Mouse (Mus musculus) kidney, postnatal 0 days (tissue): Measurements from ENCODE around the gene Olfr1036. TPM values are rescaled to one million over a fixed set of nuclear protein-coding genes. Genes with fewer than 3 reads are reported as not detected.
"Not testable (repeated sequence)": the region's sequence is repeated elsewhere in the genome, so short reads cannot be mapped to it uniquely, and the experiment has no call there.

Source experiments
- ATAC-seq: fragments of 200-750 bp; cut with Nextera tagmentation; replicated peaks from 2 replicates; pipeline ENCODE4 v1.8.0; 2017; ENCODE audit warnings: low read depth, moderate number of reproducible peaks, moderate TSS enrichment, moderate library complexity; ENCODE audit not compliant: low FRiP score
- DNase-seq: peaks from one replicate; pipeline ENCODE4 v3.0.0-alpha.2; 2016; ENCODE audit warnings: low spot score
- H3K27ac ChIP-seq: fragments of 300-500 bp; sonication (generic); 2 replicates; pipeline ENCODE4 v1.5.1; 2014; ENCODE audit warnings: mild to moderate bottlenecking
- H3K27me3 ChIP-seq: fragments of 300-500 bp; sonication (generic); 2 replicates; pipeline ENCODE4 v1.6.1; 2014; ENCODE audit warnings: low read length, mixed read lengths; ENCODE audit not compliant: insufficient read depth
- H3K36me3 ChIP-seq: fragments of 300-500 bp; sonication (generic); 2 replicates; pipeline ENCODE4 v1.6.1; 2014; ENCODE audit warnings: low read length, mixed read lengths; ENCODE audit not compliant: insufficient read depth
- H3K4me1 ChIP-seq: fragments of 300-500 bp; sonication (generic); replicated peaks from 2 replicates; pipeline ENCODE4 v1.6.1; 2014; ENCODE audit warnings: antibody characterized with exemption, low read length, mixed read lengths; ENCODE audit not compliant: insufficient read depth
- H3K4me2 ChIP-seq: fragments of 300-500 bp; sonication (generic); 2 replicates; pipeline ENCODE4 v1.6.1; 2014; ENCODE audit warnings: mild to moderate bottlenecking, low read length, moderate library complexity, mixed read lengths
- H3K4me3 ChIP-seq: fragments of 300-500 bp; sonication (generic); replicated peaks from 2 replicates; pipeline ENCODE4 v1.5.1; 2014; ENCODE audit warnings: low read depth, low read length
- H3K9ac ChIP-seq: fragments of 300-500 bp; sonication (generic); 2 replicates; pipeline ENCODE4 v1.6.1; 2014; ENCODE audit warnings: low read depth, low read length
- H3K9me3 ChIP-seq: fragments of 300-500 bp; sonication (generic); replicated peaks from 2 replicates; pipeline ENCODE4 v1.6.1; 2016; ENCODE audit warnings: low read length, inconsistent platforms, mixed read lengths
- CTCF ChIP-seq: IDR thresholded peaks from 2 replicates; pipeline ENCODE4 v1.5.1; 2016; ENCODE audit warnings: antibody characterized with exemption, low read depth, mild to moderate bottlenecking, moderate library complexity
- WGBS: fragments of 180-500 bp; shearing (Covaris S2); extraction: QIAGEN DNeasy Blood & Tissue Kit; methylation state at CpG from one replicate; pipeline ENCODE4 v1.1.7; 2014; 5-methylcytosine and 5-hydroxymethylcytosine counted together
- polyA plus RNA-seq: library from polyadenylated mRNA; unstranded; fragments of >200 nt; fragmentation: Nextera tagmentation; extraction: Ambion mirVana; gene quantifications from 2 replicates; pipeline ENCODE4 v1.2.1, GENCODE M21; 2015

Olfr1036 gene
- polyA plus RNA-seq = not detected in 2 replicates

DNA sequence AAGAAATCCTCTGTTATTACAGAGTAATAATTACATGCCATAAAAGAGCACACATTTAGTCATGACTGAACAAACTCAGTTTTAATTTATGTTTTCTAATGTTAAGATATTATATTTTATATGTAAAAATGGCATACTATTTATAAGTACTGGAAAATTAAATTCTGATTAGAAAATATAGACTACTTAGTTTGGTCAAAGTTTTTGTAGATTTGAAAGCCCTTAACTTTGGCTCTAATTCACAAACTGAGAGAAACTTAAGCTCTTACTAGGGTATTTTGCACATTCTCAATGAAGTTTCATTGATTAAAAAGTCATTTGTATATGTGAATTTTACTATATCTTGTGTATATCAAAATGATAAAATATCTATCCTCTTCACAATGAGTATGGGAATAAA lies at the start of gene Olfr1036:
Gene Olfr1036 (plus strand): TSS at position 301 of the 400 bp plus-strand sequence.
- not testable (repeated sequence) for H3K9ac ChIP-seq, H3K9me3 ChIP-seq

GRCm38 (mm10) chr2:86045561-86045960 lies 28.2 kb upstream of the Olfr1036 start, which contains the start of gene Olfr1034:
TSS of gene Olfr1034 (plus strand) at chr2:86045861.
- H3K27me3 ChIP-seq = no peaks in the 10 kb centered on the region
- DNase-seq = no peak
- H3K9me3 ChIP-seq = no peaks in the 10 kb centered on the region
- no peak within 1 kb of the TSS for H3K4me2 ChIP-seq
- H3K9ac ChIP-seq = no peak within 1 kb of the TSS
- H3K4me3 ChIP-seq = no peak within 1 kb of the TSS
- TF ChIP-seq CTCF = no peak
- no peaks in the 10 kb centered on the region for H3K36me3 ChIP-seq
- no peaks in the 10 kb centered on the region for H3K4me1 ChIP-seq
- ATAC-seq = no peak
- H3K27ac ChIP-seq = no peak within 1 kb of the TSS

More for the DNA sequence above, at the start of gene Olfr1036:
- DNase-seq, H3K27ac ChIP-seq, H3K36me3 ChIP-seq, H3K4me2 ChIP-seq, H3K4me3 ChIP-seq, H3K4me1 ChIP-seq, ATAC-seq, H3K27me3 ChIP-seq: not testable (repeated sequence)

- H3K4me2 ChIP-seq, H3K27me3 ChIP-seq, H3K4me1 ChIP-seq, H3K36me3 ChIP-seq, DNase-seq, H3K27ac ChIP-seq, H3K9me3 ChIP-seq, H3K9ac ChIP-seq, ATAC-seq, H3K4me3 ChIP-seq: not testable (repeated sequence)
Observed at GRCm38 (mm10) chr2:86050777-86051176, 23.0 kb upstream of the Olfr1036 start.

- not testable (repeated sequence) for H3K9ac ChIP-seq, H3K36me3 ChIP-seq, H3K27me3 ChIP-seq, H3K4me3 ChIP-seq, H3K4me2 ChIP-seq, DNase-seq, H3K27ac ChIP-seq, ATAC-seq, H3K9me3 ChIP-seq, H3K4me1 ChIP-seq
- WGBS = 92% methylated on average over 2 of the region's 2 CpGs
Observed at GRCm38 (mm10) chr2:86063766-86064165, 10.0 kb upstream of the Olfr1036 start.

GRCm38 (mm10) chr2:86070189-86070588 lies 3.6 kb upstream of the Olfr1036 start:
- no peak for ATAC-seq
- DNase-seq = no peak
- no peak overlapping the region for H3K9ac ChIP-seq
- H3K9me3 ChIP-seq = no peaks in the 10 kb centered on the region
- H3K36me3 ChIP-seq = no peaks in the 10 kb centered on the region
- H3K4me3 ChIP-seq = no peak overlapping the region
- WGBS = 93% methylated on average over 8 of the region's 8 CpGs
- no peak for TF ChIP-seq CTCF
- H3K27me3 ChIP-seq = no peaks in the 10 kb centered on the region
- H3K4me1 ChIP-seq = no peaks in the 10 kb centered on the region
- no peak overlapping the region for H3K27ac ChIP-seq
- no peak overlapping the region for H3K4me2 ChIP-seq

DNA sequence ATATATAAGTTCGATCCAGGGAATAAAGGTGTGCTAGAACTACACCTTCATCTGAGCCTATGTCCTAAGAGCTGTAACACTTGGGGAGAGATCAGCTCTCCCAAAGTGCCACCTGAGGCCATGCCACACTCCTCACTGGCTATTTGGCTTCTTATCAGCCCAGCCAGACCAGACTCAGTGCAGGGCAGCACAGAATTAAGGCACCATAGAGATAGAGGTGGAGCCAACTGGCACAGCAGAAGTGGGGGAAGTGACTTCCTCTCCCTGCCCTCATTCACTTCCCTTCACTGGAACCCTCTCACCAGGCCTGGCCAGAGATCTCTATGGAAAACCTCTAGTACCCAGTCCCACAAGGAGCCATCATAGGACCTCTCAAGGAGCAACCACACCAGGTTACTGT lies 6.7 kb downstream of the Olfr1036 start:
- 85% methylated on average over 1 of the region's 1 CpGs for WGBS

DNA sequence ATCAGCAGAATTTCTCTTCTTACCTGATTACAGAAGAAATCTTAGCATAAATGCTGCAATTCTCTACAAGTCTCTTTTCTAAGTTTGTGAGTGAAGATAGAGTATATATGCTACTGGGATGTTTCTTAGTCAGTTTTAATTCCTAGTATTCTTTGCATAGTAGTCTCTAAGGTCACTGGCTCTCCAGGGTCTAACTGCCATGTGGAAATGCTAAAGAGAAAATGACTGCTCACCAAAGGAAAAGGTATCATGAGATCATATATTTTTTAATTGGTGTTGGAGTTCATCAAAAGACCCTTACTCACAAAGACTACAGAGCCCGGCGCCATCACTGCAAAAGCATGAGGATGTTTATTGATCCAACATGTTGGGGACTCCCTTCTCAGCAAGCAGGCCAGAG lies 13.5 kb downstream of the Olfr1036 start, which contains the start of gene Olfr1037:
Gene Olfr1037 (minus strand): TSS at position 101 of the 400 bp plus-strand sequence.
- no peak for DNase-seq
- no peaks in the 10 kb centered on the region for H3K4me1 ChIP-seq
- H3K27me3 ChIP-seq = no peaks in the 10 kb centered on the region
- no peak within 1 kb of the TSS for H3K9ac ChIP-seq
- H3K27ac ChIP-seq = no peak within 1 kb of the TSS
- H3K9me3 ChIP-seq = no peaks in the 10 kb centered on the region
- ATAC-seq = no peak
- WGBS = 98% methylated on average over 2 of the region's 2 CpGs
- H3K4me2 ChIP-seq = no peak within 1 kb of the TSS
- no peak within 1 kb of the TSS for H3K4me3 ChIP-seq
- no peak for TF ChIP-seq CTCF
- no peaks in the 10 kb centered on the region for H3K36me3 ChIP-seq

More for the DNA sequence above, 6.7 kb downstream of the Olfr1036 start:
- not testable (repeated sequence) for H3K9ac ChIP-seq, H3K36me3 ChIP-seq, H3K27ac ChIP-seq, H3K4me2 ChIP-seq, H3K4me3 ChIP-seq, DNase-seq, H3K4me1 ChIP-seq, ATAC-seq, H3K27me3 ChIP-seq, H3K9me3 ChIP-seq

Other genes with a start within 250 kb of the Olfr1036 start
- gene Olfr1019, start 228.5 kb upstream of the Olfr1036 start, polyA plus RNA-seq = not detected in 2 replicates
- gene Olfr1020, start 227.0 kb upstream of the Olfr1036 start, polyA plus RNA-seq = not detected in 2 replicates
- not detected in 2 replicates for gene Olfr1022, start 205.4 kb upstream of the Olfr1036 start, polyA plus RNA-seq
- not detected in 2 replicates for gene Olfr1023, start 188.4 kb upstream of the Olfr1036 start, polyA plus RNA-seq
- not detected in 2 replicates for gene Olfr1024, start 168.9 kb upstream of the Olfr1036 start, polyA plus RNA-seq
- not detected in 2 replicates for gene Olfr1025-ps1, start 158.8 kb upstream of the Olfr1036 start, polyA plus RNA-seq
- gene Olfr1026, start 152.4 kb upstream of the Olfr1036 start, polyA plus RNA-seq = not detected in 2 replicates
- not detected in 2 replicates for gene Olfr1028, start 123.6 kb upstream of the Olfr1036 start, polyA plus RNA-seq
- not detected in 2 replicates for gene Olfr1029, start 100.1 kb upstream of the Olfr1036 start, polyA plus RNA-seq
- gene Olfr1030, start 94.7 kb upstream of the Olfr1036 start, polyA plus RNA-seq = not detected in 2 replicates
- not detected in 2 replicates for gene Olfr1031, start 83.7 kb upstream of the Olfr1036 start, polyA plus RNA-seq
- gene Olfr1032, start 68.5 kb upstream of the Olfr1036 start, polyA plus RNA-seq = not detected in 2 replicates
- gene Olfr1033, start 53.4 kb upstream of the Olfr1036 start, polyA plus RNA-seq = 5.0 and 5.4 TPM in 2 replicates
- 0.04 and 0.09 TPM in 2 replicates for gene Olfr1034, start 28.1 kb upstream of the Olfr1036 start, polyA plus RNA-seq
- not detected in 2 replicates for gene Olfr1037, start 13.4 kb downstream of the Olfr1036 start, polyA plus RNA-seq
- not detected in 2 replicates for gene Olfr1039, start 61.9 kb downstream of the Olfr1036 start, polyA plus RNA-seq
- not detected in 2 replicates for gene Olfr1040, start 72.7 kb downstream of the Olfr1036 start, polyA plus RNA-seq
- not detected in 2 replicates for gene Olfr1042, start 87.8 kb downstream of the Olfr1036 start, polyA plus RNA-seq
- gene Olfr1043, start 93.5 kb downstream of the Olfr1036 start, polyA plus RNA-seq = not detected in 2 replicates
- gene Olfr1044, start 103.8 kb downstream of the Olfr1036 start, polyA plus RNA-seq = not detected in 2 replicates
- not detected in 2 replicates for gene Olfr52, start 111.7 kb downstream of the Olfr1036 start, polyA plus RNA-seq
- not detected in 2 replicates for gene Olfr1045, start 129.0 kb downstream of the Olfr1036 start, polyA plus RNA-seq
- not detected in 2 replicates for gene Olfr1046, start 145.3 kb downstream of the Olfr1036 start, polyA plus RNA-seq
- gene Olfr1047, start 157.4 kb downstream of the Olfr1036 start, polyA plus RNA-seq = not detected in 2 replicates
- not detected in 2 replicates for gene Olfr1048, start 166.3 kb downstream of the Olfr1036 start, polyA plus RNA-seq
- gene Olfr1049, start 184.3 kb downstream of the Olfr1036 start, polyA plus RNA-seq = not detected in 2 replicates
- not detected in 2 replicates for gene Olfr1051, start 205.1 kb downstream of the Olfr1036 start, polyA plus RNA-seq
- gene Olfr1052, start 218.5 kb downstream of the Olfr1036 start, polyA plus RNA-seq = not detected in 2 replicates
- gene Olfr1053, start 241.3 kb downstream of the Olfr1036 start, polyA plus RNA-seq = not detected in 2 replicates